Mouse (Mus musculus) kidney, adult 2 months (tissue): ENCODE data around the gene Mthfd2l.

ENCODE experiments used
- CTCF ChIP-seq: fragments of 200-500 bp; conservative IDR thresholded peaks from 2 replicates; pipeline ENCODE4 v1.5.1; 2011; ENCODE audit warnings: low read depth, mild to moderate bottlenecking, control low read depth, low read length, moderate library complexity, mixed read lengths; ENCODE audit not compliant: insufficient read depth, insufficient read length
- POLR2A ChIP-seq: fragments of 200-500 bp; IDR thresholded peaks from one replicate; pipeline ENCODE4 v1.6.1; 2011; ENCODE audit warnings: low read depth, low read length, control low read depth

GRCm38 (mm10) chr5:90987605-90988004 is 56.7 kb downstream of the Mthfd2l start:
- no peak for TF ChIP-seq POLR2A
- TF ChIP-seq CTCF, result no peak
